Mouse (Mus musculus) brain, embryonic 14.5 days (tissue): ENCODE data around the gene Tstd1.

Experiments used
- CTCF ChIP-seq: fragments of 200-500 bp; IDR thresholded peaks from 2 replicates; pipeline ENCODE4 v1.5.1; 2012; ENCODE audit warnings: inconsistent platforms, mild to moderate bottlenecking, moderate library complexity, borderline replicate concordance; ENCODE audit not compliant: insufficient read depth, insufficient read length; ENCODE audit errors: extremely low read depth
- POLR2A ChIP-seq: fragments of 200-500 bp; IDR thresholded peaks from 2 replicates; pipeline ENCODE4 v1.6.1; 2012; ENCODE audit warnings: mild to moderate bottlenecking, inconsistent platforms, borderline replicate concordance; ENCODE audit not compliant: poor library complexity, insufficient read depth, insufficient read length, severe bottlenecking; ENCODE audit errors: extremely low read depth

- TF ChIP-seq CTCF = no peak
- no peak for TF ChIP-seq POLR2A
These were observed 44.5 kb downstream of the Tstd1 start for GRCm38 (mm10) chr1:171463133-171463532.
